Mouse (Mus musculus) thymus, adult 18-20 months (tissue): ENCODE data around the gene Gm13285.
"Not testable (repeated sequence)": the region's sequence is repeated elsewhere in the genome, so short reads cannot be mapped to it uniquely, and the experiment has no call there.

Experiments
- DNase-seq, 2 experiments: peaks; one replicate each; pipeline ENCODE4 v3.0.0; 2022; ENCODE audit warnings: mixed read lengths in 2 of 2

The Gm13285 gene

GRCm38 (mm10) chr4:88797097-88797496 is 2.4 kb upstream of the Gm13285 start, which contains the start of gene Gm13279:
Gene Gm13279, plus strand, starts transcription at chr4:88797397.
- not testable (repeated sequence) for DNase-seq

- DNase-seq, result not testable (repeated sequence)
Measured at GRCm38 (mm10) chr4:88802954-88803353, 3.5 kb downstream of the Gm13285 start, which contains the start of gene Gm13287. Gene Gm13287, plus strand, starts transcription at chr4:88803254.

DNA sequence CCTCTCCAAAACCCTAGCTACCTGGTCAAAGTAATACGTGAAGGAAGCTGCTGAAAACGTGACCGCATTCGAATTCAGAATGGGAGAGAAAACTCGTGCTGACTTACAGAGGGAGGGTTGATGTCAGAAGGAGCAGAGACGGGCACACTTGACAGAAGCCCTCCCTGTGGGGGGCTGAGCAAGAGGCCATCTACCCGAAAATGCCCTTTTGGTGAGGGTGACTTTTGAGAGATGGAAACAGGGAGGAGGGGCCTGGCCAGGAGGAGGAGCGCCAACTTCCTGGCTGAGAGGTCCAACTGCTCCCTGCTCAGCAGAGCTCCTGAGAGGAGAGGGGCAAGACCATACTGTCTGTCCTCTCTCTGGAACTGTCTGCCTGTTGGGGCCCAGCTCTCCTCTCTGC is 5.8 kb downstream of the Gm13285 start, which contains the start of gene Gm13288:
TSS of gene Gm13288 (plus strand) at position 301 of the 400 bp plus-strand sequence.
- DNase-seq, result not testable (repeated sequence)

DNA sequence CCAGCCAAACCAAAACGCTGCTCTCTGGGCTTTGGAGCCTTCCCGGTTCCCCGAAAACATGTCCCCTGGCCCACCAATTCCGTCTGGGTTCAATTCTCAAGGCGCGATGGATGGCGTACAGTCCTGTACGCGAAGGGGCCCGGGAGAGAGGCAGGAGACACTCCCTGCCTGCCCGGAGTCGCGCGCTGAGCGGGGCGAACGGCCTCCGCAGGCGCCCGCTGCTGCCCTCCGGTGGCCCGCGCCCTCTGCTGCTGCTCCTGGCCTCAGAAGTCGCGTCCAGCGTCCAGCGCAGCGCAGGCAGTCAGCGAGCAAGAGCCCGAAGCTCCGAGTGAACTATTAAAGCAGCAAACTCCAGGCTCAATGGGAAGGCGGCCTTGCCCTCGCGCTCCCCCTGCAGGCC is 6.3 kb downstream of the Gm13285 start:
- DNase-seq, result not testable (repeated sequence)

GRCm38 (mm10) chr4:88815928-88816327 is 16.5 kb downstream of the Gm13285 start, which contains the start of gene Ifna7:
Gene Ifna7, plus strand, starts transcription at chr4:88816228.
- DNase-seq, result no peak

DNA sequence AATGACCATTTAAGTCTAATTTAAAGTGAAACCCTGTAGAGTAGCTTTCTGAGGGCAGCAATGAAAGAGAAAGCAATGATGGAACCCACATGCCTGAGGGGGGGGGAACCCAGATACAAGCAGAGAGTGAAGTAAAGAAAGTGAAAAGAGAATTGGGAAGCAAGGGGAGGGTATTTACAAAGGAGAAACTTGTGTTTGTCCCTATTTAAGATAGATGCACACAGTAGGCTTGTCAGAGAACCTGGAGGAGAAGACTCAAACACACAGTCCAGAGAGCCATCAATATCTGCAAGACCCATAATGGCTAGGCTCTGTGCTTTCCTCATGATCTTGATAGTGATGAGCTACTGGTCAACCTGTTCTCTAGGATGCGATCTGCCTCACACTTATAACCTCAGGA is 20.2 kb downstream of the Gm13285 start, which contains the start of gene Ifna11:
TSS of gene Ifna11 (plus strand) at position 301 of the 400 bp plus-strand sequence.
- no peak for DNase-seq

DNA sequence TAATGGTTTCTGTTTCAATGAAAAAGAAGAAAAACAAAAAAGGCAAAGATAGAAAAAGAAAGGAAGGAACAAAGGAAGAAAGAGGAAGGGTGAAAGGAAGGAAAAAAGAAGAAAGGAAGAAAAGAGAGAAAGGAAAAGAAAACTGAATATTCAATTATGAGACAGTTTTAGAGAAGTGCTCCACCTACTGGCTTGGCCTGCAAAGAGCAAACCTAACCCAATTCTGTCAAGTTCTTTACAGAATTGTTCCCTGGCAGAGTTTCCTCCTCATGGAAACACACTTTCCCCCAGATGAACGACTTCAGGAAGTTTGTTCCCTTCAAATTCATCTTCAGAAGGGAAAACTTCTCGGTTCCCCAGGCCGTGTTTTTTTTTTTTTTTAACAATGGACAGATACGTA is 23.5 kb downstream of the Gm13285 start:
- DNase-seq, result no peak

DNA sequence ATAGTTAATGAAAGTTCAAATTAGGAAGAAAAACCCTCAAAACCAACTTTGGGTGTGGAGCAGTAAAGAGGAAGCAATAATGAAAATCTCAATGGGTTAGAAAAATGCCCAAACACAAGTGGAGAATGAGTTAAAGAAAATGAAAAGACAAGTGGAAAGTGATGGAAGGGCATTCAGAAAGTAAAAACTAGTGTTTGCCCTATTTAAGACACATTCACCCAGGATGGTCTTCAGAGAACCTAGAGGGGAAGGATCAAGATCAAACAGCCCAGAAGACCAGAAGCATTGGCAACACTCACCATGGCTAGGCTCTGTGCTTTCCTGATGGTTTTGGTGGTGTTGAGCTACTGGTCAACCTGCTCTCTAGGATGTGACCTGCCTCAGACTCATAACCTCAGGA is 27.7 kb downstream of the Gm13285 start, which contains the start of gene Ifna6:
TSS of gene Ifna6 (plus strand) at position 301 of the 400 bp plus-strand sequence.
- not testable (repeated sequence) for DNase-seq

- DNase-seq, result no peak
Measured at GRCm38 (mm10) chr4:88830523-88830922, 31.1 kb downstream of the Gm13285 start.

- not testable (repeated sequence) for DNase-seq
Measured at GRCm38 (mm10) chr4:88835225-88835624, 35.8 kb downstream of the Gm13285 start, which contains the start of gene Ifna5. Gene Ifna5, plus strand, starts transcription at chr4:88835525.

DNA sequence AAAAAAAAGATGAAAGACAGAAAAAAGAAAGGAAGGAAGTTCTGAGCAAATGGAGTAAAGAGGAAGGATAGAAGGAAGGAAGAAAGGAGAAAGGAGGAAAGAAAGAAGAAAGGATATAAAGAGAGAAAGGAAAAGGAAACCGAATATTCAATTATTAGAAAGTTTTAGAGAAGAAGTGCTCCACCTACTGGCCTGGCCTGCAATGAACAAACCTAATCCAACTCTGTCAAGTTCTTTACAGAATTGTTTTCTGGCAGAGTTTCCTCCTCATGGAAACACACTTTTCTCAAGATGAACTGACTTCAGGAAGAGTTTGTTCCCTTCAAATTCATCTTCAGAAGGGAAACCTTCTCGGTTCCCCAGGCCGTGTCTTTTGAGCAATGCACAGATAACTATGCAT is 39.4 kb downstream of the Gm13285 start:
- no peak for DNase-seq

GRCm38 (mm10) chr4:88840058-88840457 is 40.6 kb downstream of the Gm13285 start:
- no peak for DNase-seq

DNA sequence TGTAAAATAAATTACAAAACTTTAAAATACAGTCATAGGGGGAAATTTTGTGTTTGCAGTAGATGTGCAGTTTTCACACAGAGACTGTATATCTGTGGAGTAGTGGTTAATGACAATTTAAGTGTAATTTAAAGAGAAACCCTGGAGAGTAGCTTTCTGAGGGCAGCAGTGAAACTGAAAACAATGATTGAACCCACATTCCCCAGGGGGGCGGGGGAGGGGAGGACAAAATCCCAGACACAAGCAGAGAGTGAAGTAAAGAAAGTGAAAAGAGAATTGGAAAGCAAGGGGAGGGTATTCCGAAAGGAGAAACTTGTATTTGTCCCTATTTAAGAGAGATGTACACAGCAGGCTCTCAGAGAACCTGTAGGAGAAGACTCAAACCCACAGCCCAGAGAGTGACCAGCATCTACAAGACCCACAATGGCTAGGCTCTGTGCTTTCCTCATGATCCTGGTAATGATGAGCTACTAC is 42.0 kb downstream of the Gm13285 start, which contains the start of gene Ifna4:
TSS of gene Ifna4 (plus strand) at position 424 of the 474 bp plus-strand sequence.
- no peak for DNase-seq

GRCm38 (mm10) chr4:88845334-88845733 is 45.9 kb downstream of the Gm13285 start:
- no peak for DNase-seq

- DNase-seq, result no peak
Measured at GRCm38 (mm10) chr4:88849698-88850097, 50.2 kb downstream of the Gm13285 start, which contains the start of gene Ifna1. Gene Ifna1, plus strand, starts transcription at chr4:88850087.
